Mouse (Mus musculus): ENCODE measurements around the gene Tnfrsf8. TPM values are rescaled to one million over a fixed set of nuclear protein-coding genes. Genes with fewer than 3 reads are reported as not detected.

Gene Tnfrsf8
- polyA plus RNA-seq, 1 experiment from 2014 or later, result 0.05 TPM

- no peak overlapping the region for H3K4me3 ChIP-seq (ENCODE audit: low read depth, low read length)
- no peaks in the 10 kb centered on the region for H3K4me1 ChIP-seq (ENCODE audit: insufficient read depth, low read depth, low read length)
- DNase-seq (ENCODE audit: low spot score) (no peak), ATAC-seq (no peak)
- TF ChIP-seq CTCF (IDR thresholded peaks at IDR 0.05) (no peak), EP300 (IDR thresholded peaks at IDR 0.05) (no peak)
- no peaks in the 10 kb centered on the region for H3K27me3 ChIP-seq (replicated peaks; ENCODE audit: insufficient read depth, low read length)
- H3K4me2 ChIP-seq (replicated peaks; ENCODE audit: low read depth, low read length), result no peak overlapping the region
- H3K36me3 ChIP-seq (ENCODE audit: insufficient read depth, low read length), result no peaks in the 10 kb centered on the region
- no peak overlapping the region for H3K27ac ChIP-seq (ENCODE audit: low read length)
- H3K9ac ChIP-seq (replicated peaks; ENCODE audit: low read depth), result no peak overlapping the region
- H3K9me3 ChIP-seq (ENCODE audit: low read length), result no peaks in the 10 kb centered on the region
- 71% methylated on average over 6 of the region's 6 CpGs for WGBS
These were observed 27.2 kb upstream of the Tnfrsf8 start for GRCm38 (mm10) chr4:145341879-145342809.

DNA sequence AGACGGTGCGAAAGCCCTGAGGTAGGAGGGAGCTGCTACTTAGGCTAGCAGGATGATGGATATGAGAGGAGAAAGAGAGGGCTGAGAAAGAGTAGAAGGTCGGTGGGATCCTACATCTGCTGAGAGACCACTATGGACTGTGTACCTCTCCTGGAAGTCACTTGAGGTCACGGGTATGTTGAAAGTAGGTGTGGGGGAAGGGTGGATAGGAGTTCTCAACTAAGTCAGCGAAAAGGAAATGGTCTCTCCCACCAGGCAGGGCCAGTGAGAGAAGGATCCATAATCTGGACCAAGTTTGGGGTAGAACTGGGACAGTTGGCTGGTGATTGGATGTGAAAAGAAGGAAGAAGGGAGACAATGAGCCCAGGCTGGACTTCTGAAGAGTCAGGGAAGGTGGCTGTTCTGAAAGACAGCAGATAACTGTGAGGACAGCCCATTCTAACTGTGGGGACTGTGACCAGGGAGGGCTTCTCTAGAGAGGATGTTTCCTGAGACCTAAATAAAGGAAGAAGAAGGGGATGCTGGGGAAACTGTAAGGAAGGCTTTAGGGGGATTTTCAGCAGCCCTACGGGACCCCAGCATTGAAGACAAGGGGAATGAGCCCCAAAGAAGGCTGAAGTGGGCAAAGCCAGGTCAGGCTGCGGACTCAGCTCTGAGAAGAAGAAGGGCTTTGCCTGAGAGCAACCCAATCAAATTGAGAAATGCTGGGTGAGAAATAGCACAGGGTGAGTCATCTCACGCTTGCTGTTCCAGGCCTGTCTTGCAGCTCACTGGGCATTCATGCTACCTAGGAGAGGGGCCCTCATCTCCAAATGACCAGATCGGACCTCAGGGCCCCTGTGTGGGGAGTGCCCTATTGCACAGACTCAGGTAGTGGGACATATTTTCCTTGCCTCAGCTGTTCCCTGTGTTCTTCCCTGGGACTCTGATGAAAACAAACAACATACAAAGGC, 23.2 kb upstream of the Tnfrsf8 start:
- H3K9me3 ChIP-seq (ENCODE audit: low read length), result no peaks in the 10 kb centered on the region
- no peak for DNase-seq (ENCODE audit: low spot score)
- no peak overlapping the region for H3K9ac ChIP-seq (replicated peaks; ENCODE audit: low read depth)
- H3K4me2 ChIP-seq (replicated peaks; ENCODE audit: low read depth, low read length), result no peak overlapping the region
- H3K4me1 ChIP-seq (ENCODE audit: insufficient read depth, low read depth, low read length), result no peaks in the 10 kb centered on the region
- no peak for ATAC-seq
- no peak overlapping the region for H3K27ac ChIP-seq (ENCODE audit: low read length)
- H3K36me3 ChIP-seq (ENCODE audit: insufficient read depth, low read length), result no peaks in the 10 kb centered on the region
- TF ChIP-seq EP300 (IDR thresholded peaks at IDR 0.05) (no peak), CTCF (IDR thresholded peaks at IDR 0.05) (no peak)
- H3K27me3 ChIP-seq (replicated peaks; ENCODE audit: insufficient read depth, low read length), result no peaks in the 10 kb centered on the region
- no peak overlapping the region for H3K4me3 ChIP-seq (ENCODE audit: low read depth, low read length)
- WGBS, result 71% methylated on average over 9 of the region's 9 CpGs

- H3K9me3 ChIP-seq (ENCODE audit: low read length), result no peaks in the 10 kb centered on the region
- no peaks in the 10 kb centered on the region for H3K27me3 ChIP-seq (replicated peaks; ENCODE audit: insufficient read depth, low read length)
- DNase-seq (ENCODE audit: low spot score) (no peak), ATAC-seq (no peak)
- no peak overlapping the region for H3K4me2 ChIP-seq (replicated peaks; ENCODE audit: low read depth, low read length)
- H3K27ac ChIP-seq (ENCODE audit: low read length), result no peak overlapping the region
- no peak overlapping the region for H3K4me3 ChIP-seq (ENCODE audit: low read depth, low read length)
- WGBS, result 85% methylated on average over 5 of the region's 5 CpGs
- TF ChIP-seq CTCF (IDR thresholded peaks at IDR 0.05) (no peak), EP300 (IDR thresholded peaks at IDR 0.05) (no peak)
- no peaks in the 10 kb centered on the region for H3K36me3 ChIP-seq (ENCODE audit: insufficient read depth, low read length)
- H3K4me1 ChIP-seq (ENCODE audit: insufficient read depth, low read depth, low read length), result no peaks in the 10 kb centered on the region
- H3K9ac ChIP-seq (replicated peaks; ENCODE audit: low read depth), result no peak overlapping the region
These were observed 21.6 kb upstream of the Tnfrsf8 start for GRCm38 (mm10) chr4:145336587-145336986.

- Histone ChIP-seq H3K9ac (replicated peaks; ENCODE audit: low read depth) (no peak overlapping the region), H3K27me3 (replicated peaks; ENCODE audit: insufficient read depth, low read length) (no peaks in the 10 kb centered on the region), H3K4me1 (ENCODE audit: insufficient read depth, low read depth, low read length) (no peaks in the 10 kb centered on the region), H3K27ac (ENCODE audit: low read length) (no peak overlapping the region), H3K36me3 (ENCODE audit: insufficient read depth, low read length) (no peaks in the 10 kb centered on the region), H3K4me2 (replicated peaks; ENCODE audit: low read depth, low read length) (no peak overlapping the region), H3K4me3 (ENCODE audit: low read depth, low read length) (no peak overlapping the region), H3K9me3 (ENCODE audit: low read length) (no peaks in the 10 kb centered on the region)
- TF ChIP-seq CTCF (IDR thresholded peaks at IDR 0.05) (no peak), EP300 (IDR thresholded peaks at IDR 0.05) (no peak)
- ATAC-seq (no peak), DNase-seq (ENCODE audit: low spot score) (no peak)
- 74% methylated on average over 1 of the region's 1 CpGs for WGBS
These were observed 21.1 kb upstream of the Tnfrsf8 start for GRCm38 (mm10) chr4:145336019-145336418.

DNA sequence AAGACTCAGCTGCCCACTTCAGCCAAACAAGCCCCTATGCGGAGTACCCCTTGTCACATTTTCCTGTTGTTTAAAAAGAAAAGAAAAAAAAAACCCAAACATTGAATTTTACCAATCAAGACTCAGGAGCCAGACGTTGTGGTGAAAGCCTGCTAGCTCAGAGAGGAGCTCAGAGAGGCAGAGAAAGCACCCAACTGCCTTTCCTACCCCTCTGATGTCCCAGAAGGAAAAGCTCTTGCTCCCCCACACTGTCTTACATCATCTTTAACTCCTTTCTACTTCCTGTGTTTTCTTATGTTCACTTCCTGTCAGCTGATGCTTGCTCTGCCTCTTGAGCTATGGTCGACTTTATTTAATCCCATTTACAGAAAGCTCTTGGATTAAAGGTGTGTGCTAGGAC, 8.7 kb upstream of the Tnfrsf8 start:
- Histone ChIP-seq H3K27ac (ENCODE audit: low read length) (no peak overlapping the region), H3K4me2 (replicated peaks; ENCODE audit: low read depth, low read length) (no peak overlapping the region), H3K9me3 (ENCODE audit: low read length) (no peaks in the 10 kb centered on the region), H3K27me3 (replicated peaks; ENCODE audit: insufficient read depth, low read length) (no peaks in the 10 kb centered on the region), H3K4me1 (ENCODE audit: insufficient read depth, low read depth, low read length) (no peaks in the 10 kb centered on the region), H3K4me3 (ENCODE audit: low read depth, low read length) (no peak overlapping the region), H3K36me3 (ENCODE audit: insufficient read depth, low read length) (no peaks in the 10 kb centered on the region), H3K9ac (replicated peaks; ENCODE audit: low read depth) (no peak overlapping the region)
- ATAC-seq, result no peak
- 57% methylated on average over 3 of the region's 3 CpGs for WGBS
- no peak for TF ChIP-seq CTCF (IDR thresholded peaks at IDR 0.05)
- no peak for TF ChIP-seq EP300 (IDR thresholded peaks at IDR 0.05)
- no peak for DNase-seq (ENCODE audit: low spot score)

- H3K36me3 ChIP-seq (ENCODE audit: insufficient read depth, low read length), result no peaks in the 10 kb centered on the region
- H3K27me3 ChIP-seq (replicated peaks; ENCODE audit: insufficient read depth, low read length), result no peaks in the 10 kb centered on the region
- no peak overlapping the region for H3K4me2 ChIP-seq (replicated peaks; ENCODE audit: low read depth, low read length)
- H3K9ac ChIP-seq (replicated peaks; ENCODE audit: low read depth), result no peak overlapping the region
- no peak overlapping the region for H3K27ac ChIP-seq (ENCODE audit: low read length)
- TF ChIP-seq CTCF (IDR thresholded peaks at IDR 0.05) (no peak), EP300 (IDR thresholded peaks at IDR 0.05) (no peak)
- H3K4me3 ChIP-seq (ENCODE audit: low read depth, low read length), result no peak overlapping the region
- no peaks in the 10 kb centered on the region for H3K9me3 ChIP-seq (ENCODE audit: low read length)
- 71% methylated on average over 8 of the region's 8 CpGs for WGBS
- no peak for ATAC-seq
- DNase-seq (ENCODE audit: low spot score), result no peak
- no peaks in the 10 kb centered on the region for H3K4me1 ChIP-seq (ENCODE audit: insufficient read depth, low read depth, low read length)
These were observed 8.1 kb upstream of the Tnfrsf8 start for GRCm38 (mm10) chr4:145322995-145323627.

All from lung, postnatal 0 days (tissue).